Mouse (Mus musculus): ENCODE data around the gene Olfr734. TPM values are rescaled to one million over a fixed set of nuclear protein-coding genes. Genes with fewer than 3 reads are reported as not detected.

Olfr734 gene
- polyA plus RNA-seq (2016; fragmentation: Nextera tagmentation; extraction: Ambion mirVana), result not detected in 2 replicates

DNA sequence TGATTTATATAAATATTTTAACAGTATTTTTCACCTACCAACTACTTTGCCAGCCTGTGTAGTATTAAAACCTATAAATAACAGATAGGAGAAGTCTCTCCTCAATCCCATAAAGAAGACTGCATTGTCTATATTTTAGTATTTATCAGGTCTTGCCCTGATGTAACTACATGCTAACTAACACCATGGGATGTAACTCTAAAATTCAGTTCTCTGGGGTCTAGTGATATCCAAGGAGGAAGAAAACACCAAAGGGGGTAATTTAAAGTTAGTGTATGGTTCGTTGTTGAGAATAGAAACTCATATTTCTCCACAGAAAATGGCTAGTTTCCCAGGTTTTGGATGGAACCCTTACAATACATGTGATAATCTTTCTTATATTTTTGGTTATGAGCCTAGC, at the start of gene Olfr734:
Gene Olfr734, minus strand, starts transcription at position 101 of the 400 bp plus-strand sequence.
- 73% methylated on average over 1 of the region's 1 CpGs for WGBS
- H3K4me3 ChIP-seq, result no peak within 1 kb of the TSS
- no peaks in the 10 kb centered on the region for H3K36me3 ChIP-seq

GRCm38 (mm10) chr14:50363561-50363960, 37.0 kb upstream of the Olfr734 start:
- H3K4me2 ChIP-seq (replicated peaks), result no peak overlapping the region
- no peak overlapping the region for H3K4me3 ChIP-seq
- H3K4me1 ChIP-seq, result no peaks in the 10 kb centered on the region
- no peak overlapping the region for H3K27ac ChIP-seq
- WGBS, result 77% methylated on average over 2 of the region's 2 CpGs
- H3K27me3 ChIP-seq, result no peaks in the 10 kb centered on the region
- no peak overlapping the region for H3K9ac ChIP-seq
- H3K9me3 ChIP-seq, result no peaks in the 10 kb centered on the region
- H3K36me3 ChIP-seq, result no peaks in the 10 kb centered on the region
- no peak for ATAC-seq (ENCODE audit: insufficient number of reproducible peaks, insufficient read depth, low FRiP score, low TSS enrichment)

More for the DNA sequence above, at the start of gene Olfr734:
- Histone ChIP-seq H3K9me3 (no peaks in the 10 kb centered on the region), H3K27me3 (no peaks in the 10 kb centered on the region), H3K27ac (no peak within 1 kb of the TSS), H3K4me2 (replicated peaks) (no peak within 1 kb of the TSS), H3K4me1 (no peaks in the 10 kb centered on the region), H3K9ac (no peak within 1 kb of the TSS)
- ATAC-seq (ENCODE audit: insufficient number of reproducible peaks, insufficient read depth, low FRiP score, low TSS enrichment), result no peak

DNA sequence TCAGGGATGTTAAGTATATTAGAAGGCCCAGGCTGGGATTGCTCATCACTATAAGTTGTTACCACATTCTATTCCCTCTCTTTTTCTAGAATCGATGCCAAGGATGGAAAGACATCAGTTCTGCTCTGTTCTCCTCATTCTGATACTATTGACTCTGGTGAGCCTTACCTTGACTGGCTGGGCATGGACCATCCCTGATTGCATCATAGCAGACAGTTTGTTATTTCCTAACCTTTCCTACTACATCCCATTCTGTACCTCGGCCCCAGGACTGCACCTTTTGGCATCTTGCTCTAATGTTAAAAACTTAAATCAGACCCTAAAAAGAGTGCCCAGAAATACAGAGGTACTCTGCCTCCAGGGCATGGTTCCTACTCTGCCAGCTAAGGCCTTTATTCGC, 33.9 kb upstream of the Olfr734 start:
- WGBS, result 78% methylated on average over 3 of the region's 3 CpGs
- no peaks in the 10 kb centered on the region for H3K9me3 ChIP-seq
- H3K4me3 ChIP-seq, result no peak overlapping the region
- no peak overlapping the region for H3K9ac ChIP-seq
- H3K27ac ChIP-seq, result no peak overlapping the region
- no peaks in the 10 kb centered on the region for H3K27me3 ChIP-seq
- H3K4me2 ChIP-seq (replicated peaks), result no peak overlapping the region
- H3K4me1 ChIP-seq, result no peaks in the 10 kb centered on the region
- no peak for ATAC-seq (ENCODE audit: insufficient number of reproducible peaks, insufficient read depth, low FRiP score, low TSS enrichment)
- no peaks in the 10 kb centered on the region for H3K36me3 ChIP-seq

- no peak within 1 kb of the TSS for H3K27ac ChIP-seq
- H3K4me3 ChIP-seq, result no peak within 1 kb of the TSS
- ATAC-seq (ENCODE audit: insufficient number of reproducible peaks, insufficient read depth, low FRiP score, low TSS enrichment), result no peak
- H3K4me1 ChIP-seq, result no peaks in the 10 kb centered on the region
- H3K9me3 ChIP-seq, result no peaks in the 10 kb centered on the region
- H3K4me2 ChIP-seq (replicated peaks), result no peak within 1 kb of the TSS
- H3K9ac ChIP-seq, result no peak within 1 kb of the TSS
- H3K27me3 ChIP-seq, result no peaks in the 10 kb centered on the region
- 79% methylated on average over 2 of the region's 2 CpGs for WGBS
- no peaks in the 10 kb centered on the region for H3K36me3 ChIP-seq
Measured at GRCm38 (mm10) chr14:50357593-50357992, 31.0 kb upstream of the Olfr734 start, which contains the start of gene Tlr11. TSS of gene Tlr11 (plus strand) at chr14:50357914.

DNA sequence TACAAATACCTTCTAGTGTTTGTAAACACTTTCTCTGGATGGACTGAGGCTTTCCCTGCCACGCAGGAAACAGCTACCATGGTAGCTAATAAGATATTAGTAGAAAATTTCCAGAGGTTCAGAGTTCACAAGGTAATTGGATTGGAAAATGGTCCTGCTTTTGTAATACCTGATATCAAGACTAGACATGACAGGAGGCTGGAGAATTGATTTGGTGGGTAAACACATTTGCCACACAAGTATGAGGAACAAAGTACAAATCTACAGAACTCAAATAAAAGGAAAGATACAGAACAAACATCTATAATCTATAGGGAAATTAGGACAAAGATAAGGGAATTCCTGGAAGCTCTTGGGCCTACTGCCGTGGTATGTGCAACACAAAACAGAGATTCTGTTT, 30.2 kb upstream of the Olfr734 start:
- no peaks in the 10 kb centered on the region for H3K36me3 ChIP-seq
- H3K27ac ChIP-seq, result no peak overlapping the region
- 76% methylated on average over 2 of the region's 2 CpGs for WGBS
- no peak overlapping the region for H3K9ac ChIP-seq
- no peak overlapping the region for H3K4me2 ChIP-seq (replicated peaks)
- ATAC-seq (ENCODE audit: insufficient number of reproducible peaks, insufficient read depth, low FRiP score, low TSS enrichment), result no peak
- H3K27me3 ChIP-seq, result no peaks in the 10 kb centered on the region
- no peaks in the 10 kb centered on the region for H3K9me3 ChIP-seq
- no peaks in the 10 kb centered on the region for H3K4me1 ChIP-seq
- H3K4me3 ChIP-seq, result no peak overlapping the region

DNA sequence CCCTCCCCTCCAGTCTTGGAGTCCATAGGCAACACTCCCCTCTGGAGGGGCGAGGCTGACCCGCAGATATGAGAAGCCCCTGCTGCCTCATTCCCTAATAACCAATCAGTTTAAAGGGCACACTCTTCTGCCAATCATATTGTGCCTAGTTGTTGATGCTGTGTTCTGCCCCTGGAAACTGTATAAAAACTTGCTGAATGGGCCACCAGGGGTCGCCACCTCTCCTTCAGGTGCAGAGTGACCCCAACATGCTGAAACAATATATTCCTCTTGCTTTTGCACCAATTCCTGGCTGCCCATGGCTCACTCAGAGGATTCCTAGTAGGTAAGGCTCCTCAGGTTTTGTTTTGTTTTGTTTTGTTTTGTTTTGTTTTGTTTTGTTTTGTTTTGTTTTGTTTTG, 25.9 kb upstream of the Olfr734 start:
- no peak for ATAC-seq (ENCODE audit: insufficient number of reproducible peaks, insufficient read depth, low FRiP score, low TSS enrichment)
- no peaks in the 10 kb centered on the region for H3K4me1 ChIP-seq
- WGBS, result 41% methylated on average over 3 of the region's 3 CpGs

DNA sequence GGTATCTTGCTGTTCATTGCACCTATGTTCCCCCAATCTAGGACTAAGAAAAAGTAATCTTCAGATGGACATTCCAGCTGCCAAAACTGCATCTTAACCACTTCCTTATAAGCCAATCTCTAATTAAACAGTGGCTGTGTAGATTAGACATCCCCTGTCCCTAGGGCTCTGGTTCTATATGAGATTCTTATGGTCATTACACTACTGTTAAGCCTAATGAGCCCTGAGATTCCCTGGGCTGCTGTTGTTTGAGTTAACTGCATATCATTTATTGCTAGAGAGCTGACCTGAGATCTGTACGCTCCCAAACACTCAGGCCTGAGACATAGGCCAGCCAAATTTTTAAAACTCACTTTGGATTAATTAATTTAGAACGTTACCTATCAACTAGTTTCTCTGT, 22.2 kb upstream of the Olfr734 start, which contains the start of gene Olfr735:
Gene Olfr735, minus strand, starts transcription at position 77 of the 400 bp plus-strand sequence.
- no peaks in the 10 kb centered on the region for H3K9me3 ChIP-seq
- no peak within 1 kb of the TSS for H3K27ac ChIP-seq
- no peaks in the 10 kb centered on the region for H3K27me3 ChIP-seq
- ATAC-seq (ENCODE audit: insufficient number of reproducible peaks, insufficient read depth, low FRiP score, low TSS enrichment), result no peak
- H3K4me2 ChIP-seq (replicated peaks), result no peak within 1 kb of the TSS
- no peak within 1 kb of the TSS for H3K4me3 ChIP-seq
- H3K9ac ChIP-seq, result no peak within 1 kb of the TSS
- no peaks in the 10 kb centered on the region for H3K36me3 ChIP-seq
- 91% methylated on average over 2 of the region's 2 CpGs for WGBS
- no peaks in the 10 kb centered on the region for H3K4me1 ChIP-seq

More for the DNA sequence above, 25.9 kb upstream of the Olfr734 start:
- no peaks in the 10 kb centered on the region for H3K36me3 ChIP-seq
- no peak overlapping the region for H3K27ac ChIP-seq
- no peaks in the 10 kb centered on the region for H3K9me3 ChIP-seq
- H3K9ac ChIP-seq, result no peak overlapping the region
- no peak overlapping the region for H3K4me2 ChIP-seq (replicated peaks)
- H3K27me3 ChIP-seq, result no peaks in the 10 kb centered on the region
- no peak overlapping the region for H3K4me3 ChIP-seq

- H3K4me3 ChIP-seq, result no peak within 1 kb of the TSS
- H3K9me3 ChIP-seq, result no peaks in the 10 kb centered on the region
- H3K36me3 ChIP-seq, result no peaks in the 10 kb centered on the region
- H3K4me1 ChIP-seq, result no peaks in the 10 kb centered on the region
- H3K4me2 ChIP-seq (replicated peaks), result no peak within 1 kb of the TSS
- H3K27me3 ChIP-seq, result no peaks in the 10 kb centered on the region
- H3K9ac ChIP-seq, result no peak within 1 kb of the TSS
- no peak within 1 kb of the TSS for H3K27ac ChIP-seq
- ATAC-seq (ENCODE audit: insufficient number of reproducible peaks, insufficient read depth, low FRiP score, low TSS enrichment), result no peak
Measured at GRCm38 (mm10) chr14:50301422-50301821, 25.1 kb downstream of the Olfr734 start, which contains the start of gene Olfr733. TSS of gene Olfr733 (minus strand) at chr14:50301522.

DNA sequence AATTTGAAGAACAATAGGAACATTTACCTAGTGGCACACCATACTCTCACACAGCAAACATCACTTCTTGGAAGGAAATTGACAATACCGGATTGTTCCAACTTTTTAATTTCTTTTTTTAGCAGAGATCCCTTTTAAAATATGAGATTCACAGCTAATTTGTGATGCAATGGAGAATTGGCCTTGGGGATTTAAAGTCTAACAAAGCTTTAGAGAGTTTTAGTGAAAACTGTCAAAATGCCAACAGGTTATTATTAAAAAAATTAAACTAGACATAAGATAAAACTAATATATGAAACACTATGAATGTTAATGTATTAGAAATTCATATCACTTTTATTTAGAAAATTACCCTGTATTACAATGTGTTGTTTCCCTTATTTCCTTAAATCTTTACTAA, 42.5 kb downstream of the Olfr734 start, which contains the start of gene Olfr732:
Gene Olfr732, minus strand, starts transcription at position 101 of the 400 bp plus-strand sequence.
- Histone ChIP-seq H3K27ac (no peak within 1 kb of the TSS), H3K9ac (no peak within 1 kb of the TSS), H3K27me3 (no peaks in the 10 kb centered on the region), H3K4me2 (replicated peaks) (no peak within 1 kb of the TSS), H3K4me3 (no peak within 1 kb of the TSS), H3K4me1 (no peaks in the 10 kb centered on the region), H3K9me3 (no peaks in the 10 kb centered on the region), H3K36me3 (no peaks in the 10 kb centered on the region)
- no peak for ATAC-seq (ENCODE audit: insufficient number of reproducible peaks, insufficient read depth, low FRiP score, low TSS enrichment)
- WGBS, result 92% methylated on average over 1 of the region's 1 CpGs

Other genes with a start within 250 kb of the Olfr734 start
- not detected in 2 replicates for gene Olfr726, start 235.8 kb downstream of the Olfr734 start, polyA plus RNA-seq (2016; fragmentation: Nextera tagmentation; extraction: Ambion mirVana)
- not detected in 2 replicates for gene Olfr727, start 203.6 kb downstream of the Olfr734 start, polyA plus RNA-seq (2016; fragmentation: Nextera tagmentation; extraction: Ambion mirVana)
- gene Olfr728, start 184.1 kb downstream of the Olfr734 start, polyA plus RNA-seq (2016; fragmentation: Nextera tagmentation; extraction: Ambion mirVana), result not detected in 2 replicates
- gene Olfr729, start 173.9 kb downstream of the Olfr734 start, polyA plus RNA-seq (2016; fragmentation: Nextera tagmentation; extraction: Ambion mirVana), result not detected in 2 replicates
- not detected in 2 replicates for gene Olfr730, start 138.6 kb downstream of the Olfr734 start, polyA plus RNA-seq (2016; fragmentation: Nextera tagmentation; extraction: Ambion mirVana)
- not detected in 2 replicates for gene Olfr731, start 84.9 kb downstream of the Olfr734 start, polyA plus RNA-seq (2016; fragmentation: Nextera tagmentation; extraction: Ambion mirVana)
- not detected in 2 replicates for gene Olfr732, start 42.6 kb downstream of the Olfr734 start, polyA plus RNA-seq (2016; fragmentation: Nextera tagmentation; extraction: Ambion mirVana)
- gene Olfr733, start 25.2 kb downstream of the Olfr734 start, polyA plus RNA-seq (2016; fragmentation: Nextera tagmentation; extraction: Ambion mirVana), result not detected in 2 replicates
- not detected in 2 replicates for gene Olfr735, start 22.1 kb upstream of the Olfr734 start, polyA plus RNA-seq (2016; fragmentation: Nextera tagmentation; extraction: Ambion mirVana)
- gene Tlr11, start 31.2 kb upstream of the Olfr734 start, polyA plus RNA-seq (2016; fragmentation: Nextera tagmentation; extraction: Ambion mirVana), result not detected in 2 replicates
- 0.12 TPM in 1 of 2 replicates, not detected in the other for gene Olfr736, start 54.4 kb upstream of the Olfr734 start, polyA plus RNA-seq (2016; fragmentation: Nextera tagmentation; extraction: Ambion mirVana)
- not detected in 2 replicates for gene Olfr738, start 80.8 kb upstream of the Olfr734 start, polyA plus RNA-seq (2016; fragmentation: Nextera tagmentation; extraction: Ambion mirVana)
- gene Olfr739, start 91.9 kb upstream of the Olfr734 start, polyA plus RNA-seq (2016; fragmentation: Nextera tagmentation; extraction: Ambion mirVana), result not detected in 2 replicates
- gene Olfr740, start 118.8 kb upstream of the Olfr734 start, polyA plus RNA-seq (2016; fragmentation: Nextera tagmentation; extraction: Ambion mirVana), result not detected in 2 replicates
- not detected in 2 replicates for gene Olfr741, start 146.0 kb upstream of the Olfr734 start, polyA plus RNA-seq (2016; fragmentation: Nextera tagmentation; extraction: Ambion mirVana)
- not detected in 2 replicates for gene Olfr742, start 176.8 kb upstream of the Olfr734 start, polyA plus RNA-seq (2016; fragmentation: Nextera tagmentation; extraction: Ambion mirVana)
- gene Olfr743, start 195.1 kb upstream of the Olfr734 start, polyA plus RNA-seq (2016; fragmentation: Nextera tagmentation; extraction: Ambion mirVana), result not detected in 2 replicates

All from embryonic facial prominence, embryonic 12.5 days (tissue).